Mouse (Mus musculus) thymus, postnatal 14 days (tissue): ENCODE data around the gene Ctps.
"Not testable (repeated sequence)": the region's sequence is repeated elsewhere in the genome, so short reads cannot be mapped to it uniquely, and the experiment has no call there.

ENCODE experiments used
- DNase-seq: peaks from one replicate; pipeline ENCODE4 v3.0.0; 2021

Ctps gene

DNA sequence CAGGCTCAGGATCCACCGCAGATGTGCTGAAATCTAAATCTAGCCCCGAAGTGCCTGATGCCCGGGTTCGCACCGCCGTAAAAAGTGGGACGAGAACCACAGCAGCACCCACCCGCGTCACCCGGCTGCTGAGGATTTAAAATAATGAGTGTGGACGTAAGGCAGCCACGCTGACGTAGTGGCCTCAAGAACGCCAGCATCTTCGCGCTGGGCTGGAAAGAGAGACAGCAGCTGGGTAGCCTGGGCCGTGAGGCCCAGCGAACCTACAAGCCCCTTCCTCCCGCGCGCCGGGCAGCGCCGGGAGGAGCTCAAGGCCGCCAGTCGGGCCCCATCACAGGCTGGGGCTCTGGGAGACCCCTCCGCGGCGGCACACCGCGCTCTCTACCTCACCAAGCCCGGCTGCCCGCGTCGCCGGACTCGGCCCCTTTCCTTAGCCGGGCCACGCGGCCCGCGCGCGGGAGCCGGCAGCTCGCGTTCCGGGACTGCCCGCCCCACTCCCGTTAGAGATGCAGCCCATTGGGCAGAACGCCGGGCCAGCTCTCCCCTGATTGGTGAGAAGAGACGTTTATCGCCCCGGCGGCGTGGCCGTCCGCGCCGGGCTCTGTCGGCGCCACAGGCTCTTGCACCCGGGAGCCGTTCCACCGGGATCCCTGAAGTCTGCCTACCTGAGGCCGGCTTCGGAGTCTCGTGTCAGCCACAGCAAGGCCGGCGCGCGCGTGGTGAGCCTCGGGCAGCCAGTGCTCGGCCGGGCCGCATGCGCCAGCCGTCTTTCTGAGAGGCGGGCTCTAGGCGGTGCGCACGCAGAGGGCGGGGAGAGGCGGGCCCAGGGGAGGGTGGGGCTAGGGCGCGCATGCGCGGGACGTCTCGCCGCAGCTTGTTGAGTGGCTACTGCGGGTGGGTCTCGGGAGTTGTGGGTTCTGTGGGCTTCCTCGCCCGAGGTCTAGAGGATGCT lies at the start of gene Ctps:
Gene Ctps, minus strand, starts transcription at position 791 of the 952 bp plus-strand sequence.
- peak; percentile 95 for DNase-seq

DNA sequence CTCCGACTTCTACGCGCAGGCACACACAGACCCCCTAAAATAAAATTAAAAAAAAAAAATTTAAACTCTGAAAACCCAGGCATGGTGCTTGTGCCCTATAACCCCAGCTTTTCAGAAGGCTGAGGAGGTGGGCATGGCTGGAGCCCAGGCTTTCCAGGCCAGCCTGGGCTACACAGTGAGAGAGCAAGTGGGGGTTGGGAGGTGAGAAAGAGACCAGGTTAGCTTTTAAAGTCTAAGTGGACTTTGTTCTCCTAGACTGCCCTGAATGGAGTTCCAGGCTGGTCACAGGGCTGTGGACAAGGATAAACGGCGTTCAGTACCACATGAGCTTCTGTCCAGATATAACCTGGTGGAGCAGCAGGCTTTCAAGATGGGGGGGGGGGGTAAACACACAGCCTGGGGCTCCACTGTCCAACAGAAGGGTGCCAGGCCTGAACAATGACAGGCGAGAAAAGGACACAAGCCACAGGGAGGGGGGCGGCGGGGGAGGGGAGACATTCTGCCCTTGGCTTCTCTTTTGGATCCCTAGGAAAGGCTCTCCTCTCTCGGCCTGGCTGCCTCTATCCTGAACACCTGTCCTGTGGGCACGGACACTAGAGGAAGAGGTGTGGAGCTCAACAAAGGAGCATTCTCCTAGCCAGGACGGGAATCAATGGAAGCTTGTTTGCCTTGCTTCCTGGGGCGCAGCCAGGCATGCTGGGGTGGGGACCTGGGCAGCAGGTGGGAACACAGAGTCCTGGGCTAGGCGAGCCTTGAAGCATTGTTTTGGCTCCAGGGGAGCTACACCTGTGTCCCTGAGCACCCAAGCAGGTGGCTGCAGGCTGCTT lies 46.3 kb upstream of the Ctps start:
- peak; percentile 32 for DNase-seq

GRCm38 (mm10) chr4:120615528-120616081 lies 45.5 kb upstream of the Ctps start:
- peak; percentile 62 for DNase-seq

- DNase-seq = peak; percentile 23
Measured at GRCm38 (mm10) chr4:120614644-120615043, 44.6 kb upstream of the Ctps start.

DNA sequence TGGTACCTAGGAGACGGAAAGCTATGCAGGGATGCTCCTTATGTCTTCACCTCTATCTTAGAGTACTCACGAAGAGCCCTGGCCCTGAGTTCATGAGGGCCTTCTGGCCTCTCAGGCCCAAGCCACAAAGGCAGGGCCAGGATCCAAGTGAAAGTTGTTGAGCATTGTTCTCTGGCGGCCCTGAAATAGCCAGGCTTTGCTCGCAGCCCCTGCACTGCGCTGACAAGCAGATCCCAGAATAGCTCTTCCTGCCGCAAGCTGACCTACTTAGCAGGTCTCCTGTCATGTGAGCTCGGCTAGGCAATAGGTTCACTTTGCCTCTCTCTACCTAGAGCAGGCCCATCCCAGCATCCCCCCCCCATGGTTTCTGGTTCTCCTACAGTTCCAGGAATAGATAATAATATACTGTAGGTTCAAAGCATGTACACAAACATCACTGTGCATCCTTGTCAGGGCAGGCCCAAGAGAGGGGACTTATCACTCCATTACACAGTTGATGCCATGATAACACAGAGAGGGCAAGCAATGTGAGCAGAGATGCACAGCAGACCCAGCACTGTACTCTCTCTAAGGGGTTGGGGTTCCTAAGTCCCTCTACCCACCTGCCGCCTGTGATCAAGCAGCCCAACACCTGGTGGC lies 43.7 kb upstream of the Ctps start:
- peak; percentile 77 for DNase-seq

DNA sequence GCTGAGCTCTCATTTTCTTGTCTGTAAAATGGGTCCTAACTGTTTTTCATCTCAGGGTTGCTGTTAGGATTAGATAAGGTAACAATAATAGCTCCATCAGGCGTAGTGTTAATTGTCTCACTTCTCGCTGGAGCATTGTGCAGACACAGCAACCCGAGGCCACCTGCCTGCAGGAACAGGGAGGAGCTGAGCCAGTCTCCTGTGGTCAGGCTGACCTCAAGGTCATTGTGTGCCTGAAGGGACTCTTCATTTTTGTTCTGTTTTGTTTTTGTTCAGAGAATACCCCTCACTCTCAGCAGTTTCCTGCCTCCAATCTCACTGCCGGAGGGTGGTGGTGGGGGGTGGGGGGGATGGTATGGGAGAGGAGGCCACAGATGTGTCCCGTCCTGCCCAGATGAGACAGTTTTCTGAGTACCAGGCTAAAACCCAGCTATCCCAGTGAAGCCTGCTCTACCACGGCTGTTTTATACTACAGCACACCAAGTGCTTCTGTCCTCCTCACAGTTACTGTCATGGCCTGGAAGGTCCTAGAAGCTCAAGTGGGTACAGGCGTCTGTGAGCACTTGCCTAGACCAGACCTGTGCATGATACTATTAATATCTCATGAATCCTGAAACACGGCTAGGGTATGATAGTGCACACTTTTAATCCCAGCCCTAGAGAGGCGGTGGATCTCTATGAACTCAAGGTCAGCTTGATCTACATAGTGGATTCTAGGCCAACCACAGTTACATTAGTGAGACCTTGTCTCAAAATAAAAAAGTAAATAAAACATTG lies 42.4 kb upstream of the Ctps start:
- peak; percentile 22 for DNase-seq

GRCm38 (mm10) chr4:120611005-120611404 lies 40.9 kb upstream of the Ctps start:
- DNase-seq = no peak

DNA sequence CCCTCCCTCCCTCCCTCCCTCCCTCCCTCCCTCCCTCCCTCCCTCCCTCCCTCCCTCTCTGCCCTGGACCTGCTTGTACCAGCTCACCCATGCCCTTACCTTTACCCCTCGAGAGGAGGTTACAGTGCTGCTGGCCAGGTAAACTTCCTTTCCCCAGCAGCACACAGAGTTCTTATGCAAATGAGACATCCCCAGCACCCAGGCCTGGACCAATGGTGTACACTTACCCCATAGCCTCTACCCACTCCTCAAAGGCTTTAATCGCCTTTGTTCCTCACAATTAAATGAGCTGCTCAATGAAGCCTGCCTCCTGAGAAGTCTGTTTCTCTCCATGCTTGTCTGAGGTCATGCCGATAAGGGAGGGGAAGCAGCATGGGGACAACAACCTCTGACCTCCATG lies 36.9 kb upstream of the Ctps start:
- DNase-seq = no peak

DNA sequence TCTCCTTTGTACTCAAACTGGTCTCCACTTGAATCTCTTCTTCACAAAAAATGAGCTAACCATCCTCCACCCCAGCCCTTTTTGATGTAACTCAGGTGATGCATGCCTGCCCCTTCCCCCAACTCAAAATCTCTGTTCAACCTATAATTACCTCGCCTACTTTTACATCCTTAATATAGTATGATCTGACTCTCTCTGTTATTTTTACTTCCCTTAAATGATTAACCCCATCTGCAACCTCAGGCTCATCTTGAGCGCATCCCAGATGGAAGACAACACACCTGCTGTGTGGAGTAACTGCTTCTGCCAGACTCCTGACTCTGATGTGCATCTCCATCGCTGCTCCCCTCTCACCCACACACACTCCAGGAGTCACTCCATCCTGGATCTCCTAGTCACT lies 32.6 kb upstream of the Ctps start:
- DNase-seq = no peak

- no peak for DNase-seq
Measured at GRCm38 (mm10) chr4:120601774-120602173, 31.7 kb upstream of the Ctps start.

DNA sequence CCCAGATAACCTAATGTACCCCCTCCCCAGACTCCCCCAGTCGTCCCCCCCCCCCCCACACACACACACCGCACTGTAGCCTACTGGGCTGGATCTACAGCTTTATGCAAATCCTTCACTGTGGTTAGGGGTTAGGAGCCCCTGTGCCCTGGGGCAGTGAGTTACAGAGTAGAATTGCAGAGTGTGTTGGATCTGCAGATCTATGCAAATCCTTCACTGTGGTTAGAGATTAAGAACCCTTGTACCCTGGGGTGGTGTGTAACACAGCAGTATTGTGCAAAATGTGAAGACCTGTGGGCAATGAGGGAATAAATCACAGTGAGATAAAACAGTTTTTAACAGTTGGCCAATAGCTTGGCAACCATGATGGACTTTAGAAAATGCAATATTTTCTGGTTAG lies 28.8 kb upstream of the Ctps start:
- DNase-seq = no peak

DNA sequence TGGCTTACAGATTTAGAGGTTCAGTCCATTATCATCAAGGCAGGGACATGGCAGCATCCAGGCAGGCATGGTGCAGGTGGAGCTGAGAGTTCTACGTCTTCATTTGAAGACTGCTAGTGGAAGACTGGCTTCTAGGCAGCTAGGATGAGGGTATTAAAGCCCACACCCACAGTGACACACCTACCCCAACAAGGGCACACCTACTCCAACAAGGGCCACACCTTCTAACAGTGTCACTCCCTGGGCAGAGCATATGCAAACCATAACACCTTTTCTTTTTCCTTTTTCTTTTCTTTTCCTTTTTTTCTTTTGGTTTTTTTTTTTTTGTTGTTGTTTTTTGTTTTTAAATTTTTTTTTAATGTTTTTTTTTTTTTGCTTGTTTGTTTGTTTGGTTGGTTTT lies 26.1 kb upstream of the Ctps start:
- not testable (repeated sequence) for DNase-seq

GRCm38 (mm10) chr4:120590973-120591372 lies 20.9 kb upstream of the Ctps start:
- DNase-seq = no peak

DNA sequence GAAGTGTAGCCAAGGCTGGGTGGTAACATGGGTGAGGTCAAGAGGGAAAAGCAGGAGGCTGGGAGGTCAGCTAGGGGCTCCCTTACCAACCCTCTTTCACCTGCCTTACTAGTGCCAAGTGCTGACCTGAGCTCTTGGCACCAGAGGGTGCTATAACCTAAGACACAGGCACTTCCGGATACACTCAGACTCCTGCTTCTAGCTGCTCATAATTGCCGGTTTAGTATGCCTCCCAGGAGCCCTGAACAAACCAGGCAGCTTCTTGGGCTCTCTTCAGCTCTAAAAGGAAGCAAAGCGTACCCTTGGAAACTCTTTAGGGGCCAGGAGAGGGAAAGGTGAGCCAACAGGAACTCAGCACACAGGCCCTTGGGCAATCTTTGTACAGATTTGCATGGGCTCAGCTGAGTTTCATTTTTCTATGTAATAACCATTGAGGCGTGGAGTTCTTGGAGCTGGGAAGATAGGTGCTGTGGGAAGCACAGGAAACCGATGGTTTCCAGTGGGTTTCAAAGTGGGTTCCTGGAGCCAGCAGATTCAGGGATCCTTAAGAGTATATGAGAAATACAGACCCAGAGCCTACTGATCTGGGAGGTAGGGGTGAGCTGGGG lies 19.8 kb upstream of the Ctps start:
- peak; percentile 72 for DNase-seq

GRCm38 (mm10) chr4:120589070-120589469 lies 19.0 kb upstream of the Ctps start:
- no peak for DNase-seq

DNA sequence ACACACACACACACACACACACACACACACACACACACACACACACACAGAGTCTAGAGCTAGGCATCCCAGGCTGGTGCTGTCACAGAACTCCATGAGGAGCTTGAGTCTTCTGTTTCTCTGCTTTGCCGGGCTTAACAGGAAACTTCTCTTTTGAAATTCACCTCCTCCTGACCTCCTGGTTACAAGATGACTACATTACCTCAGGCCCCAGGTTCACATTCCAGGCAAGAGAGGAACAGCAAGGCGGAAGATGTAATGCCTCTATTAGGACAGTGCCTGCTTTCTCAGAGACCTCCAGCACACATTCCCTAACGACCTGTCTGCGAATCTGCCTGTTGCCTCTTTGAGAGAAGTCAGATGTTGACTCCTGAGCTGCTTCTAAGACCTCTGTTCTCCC lies 18.4 kb upstream of the Ctps start, which contains the start of gene Gm8439:
Gene Gm8439, plus strand, starts transcription at position 301 of the 400 bp plus-strand sequence.
- DNase-seq = no peak

GRCm38 (mm10) chr4:120586986-120587385 lies 16.9 kb upstream of the Ctps start:
- no peak for DNase-seq

DNA sequence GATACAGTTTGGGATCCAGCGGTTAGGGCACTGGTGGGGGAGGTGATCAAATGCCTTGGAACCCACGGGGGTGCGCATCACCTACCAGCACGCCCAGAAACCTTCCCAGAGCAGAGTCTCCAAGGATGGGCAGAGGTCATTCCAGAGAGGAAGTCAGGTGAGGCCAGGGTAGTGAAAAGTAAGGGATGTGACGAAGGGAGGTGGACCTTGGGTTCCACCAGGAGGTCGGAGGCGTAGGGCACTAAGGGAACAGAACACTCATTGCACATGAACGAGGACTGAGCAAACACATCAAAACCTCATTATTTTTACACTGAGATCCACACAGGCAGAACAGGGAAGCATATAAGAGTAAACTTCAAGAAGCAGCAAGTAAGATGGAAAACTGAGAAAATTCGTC lies 11.6 kb upstream of the Ctps start:
- no peak for DNase-seq

- DNase-seq = no peak
Measured at GRCm38 (mm10) chr4:120580894-120581293, 10.8 kb upstream of the Ctps start.

DNA sequence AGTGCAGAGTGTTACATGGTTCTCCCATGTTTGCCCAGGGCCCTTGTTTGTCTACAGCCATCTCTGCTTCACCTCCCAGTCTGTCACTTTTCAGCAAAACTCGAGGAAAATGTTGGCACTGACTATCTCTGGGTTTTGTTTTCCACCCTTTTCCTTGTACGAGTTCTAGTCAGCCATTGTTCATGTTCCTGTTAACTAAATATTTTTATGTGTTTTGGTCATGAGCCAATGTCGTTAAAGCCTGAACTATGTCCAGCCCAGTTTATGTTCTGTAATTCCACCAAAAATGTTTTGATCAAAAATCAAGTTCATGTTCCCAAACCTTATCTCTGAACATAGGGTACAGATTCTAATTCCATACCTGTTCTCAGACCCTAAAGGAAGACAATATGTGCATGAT lies 1.6 kb upstream of the Ctps start:
- DNase-seq = no peak

GRCm38 (mm10) chr4:120571070-120571464 lies 991 bp upstream of the Ctps start:
- DNase-seq = no peak
